Mouse (Mus musculus): ENCODE data around the gene Tyw5.

Tyw5 gene

DNA sequence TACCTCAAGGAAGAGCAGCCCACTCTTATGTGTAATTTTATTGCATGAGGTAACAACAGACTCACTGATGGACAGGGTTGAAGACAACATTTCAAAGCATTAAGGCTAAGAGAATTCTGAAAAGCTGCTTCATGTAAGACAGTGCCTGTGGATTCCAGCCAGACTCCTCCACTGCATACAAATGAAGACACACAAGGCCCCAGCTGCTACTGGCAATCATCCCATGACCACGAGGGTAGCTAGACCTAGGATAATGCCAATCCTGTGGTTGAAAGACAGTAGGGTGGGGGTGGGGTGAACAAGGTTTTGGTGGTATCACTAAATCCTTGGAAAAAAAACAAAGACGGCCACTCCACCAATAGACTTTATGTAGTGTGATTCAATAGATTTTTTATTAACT is 19.0 kb downstream of the Tyw5 start:
- no peak for DNase-seq (ENCODE audit: low spot score)

DNA sequence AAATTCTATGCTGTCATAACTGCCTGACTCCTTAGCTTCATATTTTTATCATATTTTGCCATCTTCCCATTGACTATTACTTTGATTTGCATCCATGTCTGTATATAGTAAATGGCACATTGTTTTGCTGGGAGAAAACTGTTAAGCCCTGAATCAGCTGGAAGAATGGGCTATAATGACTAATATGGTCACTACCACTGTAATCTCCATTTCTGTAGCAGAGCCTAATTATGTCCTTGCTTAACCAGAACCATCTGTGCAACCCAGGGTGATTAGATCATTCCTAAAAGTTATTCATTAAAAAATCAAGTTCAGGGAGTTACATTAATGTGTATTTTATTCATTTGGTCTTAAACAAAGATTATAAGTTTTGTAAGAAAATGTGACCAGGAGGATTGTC is 20.4 kb downstream of the Tyw5 start:
- no peak for DNase-seq (ENCODE audit: low spot score)

DNA sequence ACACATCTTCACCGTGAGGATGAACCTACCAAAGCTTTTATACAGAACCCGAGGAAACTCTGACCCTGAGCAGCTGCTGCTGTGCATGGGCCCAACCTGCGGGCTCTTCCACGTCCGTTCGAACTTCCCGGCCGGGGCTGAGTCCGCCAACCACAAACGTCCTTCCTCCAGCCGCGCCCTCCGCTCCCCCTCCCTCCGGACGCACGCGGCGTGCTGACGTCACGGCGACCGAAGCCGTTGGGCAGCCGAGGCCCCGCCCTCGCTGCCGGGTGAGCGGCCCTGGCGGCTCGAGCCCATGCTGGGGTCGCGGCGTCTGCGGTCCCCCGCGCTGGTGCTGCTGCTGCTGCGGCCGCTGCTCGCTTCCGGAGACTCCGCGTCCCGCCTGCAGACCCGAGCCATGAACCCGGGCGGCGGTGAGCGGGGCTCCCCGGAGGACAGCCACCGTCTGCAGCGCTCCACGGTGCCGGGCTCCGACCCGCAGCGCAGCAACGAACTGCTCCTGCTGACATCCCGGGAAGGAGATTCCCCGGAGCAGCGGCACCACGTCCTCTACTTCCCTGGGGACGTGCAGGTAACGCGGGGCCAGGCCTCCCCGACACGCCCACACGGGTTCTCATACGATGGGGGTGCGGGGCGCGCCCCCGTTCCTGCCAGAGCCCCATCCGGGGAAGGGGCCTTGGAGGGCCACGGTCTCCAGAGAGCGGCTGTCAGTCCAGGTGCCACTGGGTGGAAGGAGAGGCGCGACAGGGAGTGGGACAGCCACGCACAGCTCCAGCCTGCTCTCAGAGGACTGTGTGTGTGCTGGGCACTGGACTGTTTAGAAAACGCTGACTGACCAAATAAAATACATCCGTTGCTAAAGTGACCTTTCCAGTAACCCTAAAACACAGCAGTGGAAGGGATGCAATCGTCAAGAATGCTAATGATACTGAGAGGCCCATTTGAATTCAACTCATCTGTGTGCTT is 29.2 kb downstream of the Tyw5 start, which contains the start of gene 1700066M21Rik:
Gene 1700066M21Rik (plus strand): TSS at position 245 of the 966 bp plus-strand sequence.
- DNase-seq (ENCODE audit: low spot score) = peak; percentile 88

DNA sequence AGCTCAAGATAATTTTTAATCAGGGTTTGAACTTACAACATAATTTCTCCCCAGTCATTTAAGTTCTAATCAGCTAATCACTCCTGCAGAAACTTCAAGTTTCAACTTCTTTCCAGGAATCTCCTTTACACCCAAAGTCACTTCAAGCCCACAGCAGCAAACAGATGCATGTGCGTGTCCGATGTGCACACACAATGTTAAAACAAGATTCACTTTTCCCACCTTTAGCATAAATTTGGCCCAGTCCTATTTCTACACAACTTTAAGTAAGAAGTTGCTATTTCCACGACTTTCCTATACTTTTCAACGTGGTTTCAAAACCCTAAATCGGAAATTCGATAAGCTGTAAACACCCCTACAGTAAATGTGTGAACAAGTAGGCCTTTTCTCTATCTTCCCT is 30.1 kb downstream of the Tyw5 start:
- no peak for DNase-seq (ENCODE audit: low spot score)

DNA sequence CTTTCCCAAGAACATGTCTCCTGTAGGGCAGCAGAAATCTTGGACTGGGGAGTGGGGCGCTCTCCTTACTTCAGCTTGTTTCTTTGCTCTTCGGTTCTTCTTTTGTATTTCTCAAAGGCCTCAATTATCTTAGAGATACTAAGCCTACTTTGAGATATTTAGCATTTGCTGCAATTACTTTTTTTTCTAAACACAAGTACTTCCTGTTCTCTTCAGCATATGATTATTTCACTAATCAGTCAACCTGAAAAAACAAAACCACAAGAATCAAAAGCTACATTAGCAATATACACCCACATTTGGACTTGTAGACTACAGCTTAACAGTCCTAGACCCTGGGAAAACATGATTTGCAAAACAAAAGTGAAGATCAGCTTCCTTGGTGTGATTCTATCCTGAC is 31.6 kb downstream of the Tyw5 start:
- no peak for DNase-seq (ENCODE audit: low spot score)

DNA sequence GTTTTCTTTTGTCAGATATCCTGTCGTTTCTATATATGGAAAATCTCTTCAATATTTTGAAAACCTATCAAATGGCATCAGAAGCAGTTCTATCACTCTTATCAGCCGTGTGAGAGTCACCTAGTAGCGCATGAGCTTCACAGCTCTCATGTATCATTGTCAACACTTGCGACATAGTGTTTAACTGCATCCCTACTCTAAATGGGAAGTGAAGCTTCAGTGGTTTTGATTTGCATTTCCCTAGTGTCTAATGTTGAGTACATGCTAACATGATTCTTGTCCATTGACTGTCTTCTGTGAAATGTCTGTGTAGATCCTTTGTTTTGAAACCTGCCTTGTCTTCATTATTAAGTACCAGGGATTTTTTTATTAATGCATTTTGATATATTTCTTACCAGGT is 36.5 kb downstream of the Tyw5 start:
- DNase-seq (ENCODE audit: low spot score) = no peak

DNA sequence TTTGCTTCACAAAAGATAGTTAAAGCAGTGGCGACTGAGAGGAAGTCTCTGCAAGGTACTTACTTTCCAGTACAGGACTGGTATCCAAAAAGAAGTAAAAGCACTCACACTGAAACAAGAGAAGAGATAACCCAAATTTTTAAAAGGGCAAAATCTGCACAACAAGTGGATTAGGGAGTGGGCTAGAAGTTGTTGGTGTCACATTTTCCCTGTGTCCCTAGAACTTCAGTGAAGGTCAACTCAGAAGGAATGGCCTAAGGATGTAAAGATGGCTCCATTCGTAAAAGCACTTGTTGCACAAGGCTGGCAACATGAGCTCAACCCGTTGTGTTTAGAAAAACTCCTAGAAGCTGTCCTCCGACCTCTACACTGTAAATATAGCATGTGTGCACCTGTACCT is 37.8 kb downstream of the Tyw5 start:
- DNase-seq (ENCODE audit: low spot score) = no peak

DNA sequence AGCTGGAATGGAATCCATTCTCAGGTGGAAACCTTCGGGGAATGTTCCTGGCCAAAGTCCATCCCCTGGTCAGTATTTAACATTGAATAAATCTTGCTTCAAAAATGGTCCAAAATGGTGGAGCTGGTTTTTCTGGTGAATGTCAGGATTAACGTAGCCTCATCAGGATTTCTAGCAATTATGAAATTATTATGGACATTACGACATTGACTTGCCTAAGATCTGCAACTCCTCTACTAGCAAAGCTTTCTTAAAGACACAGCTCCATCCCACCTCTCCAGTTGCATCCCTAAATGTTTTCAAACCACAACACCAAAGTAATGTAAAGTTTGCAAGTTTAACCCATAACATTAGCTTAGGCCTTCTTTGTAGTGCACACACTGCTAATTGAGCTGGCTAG is 39.5 kb downstream of the Tyw5 start:
- no peak for DNase-seq (ENCODE audit: low spot score)

DNA sequence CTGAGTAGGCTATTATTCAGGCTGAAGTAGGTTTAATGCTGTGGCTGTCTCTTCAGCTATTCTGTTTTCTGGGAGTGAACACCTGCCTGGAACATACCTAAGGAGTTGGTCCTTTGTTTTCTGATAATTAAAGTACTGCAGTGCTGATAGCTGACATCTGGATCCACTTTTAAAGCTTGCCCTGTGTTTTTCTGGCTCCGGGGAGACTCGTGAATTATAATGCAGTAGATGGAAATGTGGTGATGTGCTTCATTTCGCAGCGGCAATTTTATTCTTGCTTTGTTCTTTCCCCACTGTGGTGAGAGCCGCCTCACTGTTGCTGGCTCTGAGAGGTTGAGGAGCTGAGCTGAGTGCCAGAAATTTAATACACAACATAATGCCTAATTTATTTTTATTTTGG is 48.4 kb downstream of the Tyw5 start:
- DNase-seq (ENCODE audit: low spot score) = no peak

DNA sequence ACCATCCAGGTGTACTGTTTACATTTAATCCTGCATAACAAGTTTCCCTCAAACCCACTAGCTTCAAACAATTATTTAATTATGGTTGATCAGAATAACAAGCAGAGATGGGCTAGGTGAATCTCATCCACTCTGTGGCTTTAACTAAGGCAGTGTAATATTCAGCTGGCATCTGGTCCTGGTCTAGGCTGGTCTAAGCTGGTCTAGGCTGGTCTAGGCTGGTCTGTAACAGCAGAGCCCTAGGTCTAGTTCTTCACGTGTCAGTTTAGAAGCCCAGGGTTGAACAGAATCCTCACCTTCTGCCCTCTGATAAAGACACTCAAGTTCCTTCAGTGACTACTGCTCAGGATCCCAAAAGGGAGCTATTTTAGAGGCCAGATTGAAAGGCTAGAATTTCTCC is 55.0 kb downstream of the Tyw5 start:
- no peak for DNase-seq (ENCODE audit: low spot score)

DNA sequence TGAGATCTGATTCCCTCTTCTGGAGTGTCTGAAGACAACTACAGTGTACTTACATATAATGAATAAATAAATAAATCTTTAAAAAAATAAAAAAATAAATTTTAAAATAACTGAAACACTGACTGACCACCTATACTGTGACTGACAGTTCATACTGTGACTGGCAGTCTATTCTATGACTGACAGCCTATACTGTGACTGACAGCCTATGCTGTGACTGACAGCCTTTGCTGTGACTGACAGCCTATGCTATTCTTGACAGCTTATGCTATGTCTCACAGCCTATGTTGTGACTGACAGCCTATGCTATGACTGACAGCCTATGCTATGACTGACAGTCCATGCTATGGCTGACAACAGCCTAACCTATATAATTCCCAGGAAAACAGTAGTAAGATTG is 59.4 kb downstream of the Tyw5 start:
- DNase-seq (ENCODE audit: low spot score) = no peak

DNA sequence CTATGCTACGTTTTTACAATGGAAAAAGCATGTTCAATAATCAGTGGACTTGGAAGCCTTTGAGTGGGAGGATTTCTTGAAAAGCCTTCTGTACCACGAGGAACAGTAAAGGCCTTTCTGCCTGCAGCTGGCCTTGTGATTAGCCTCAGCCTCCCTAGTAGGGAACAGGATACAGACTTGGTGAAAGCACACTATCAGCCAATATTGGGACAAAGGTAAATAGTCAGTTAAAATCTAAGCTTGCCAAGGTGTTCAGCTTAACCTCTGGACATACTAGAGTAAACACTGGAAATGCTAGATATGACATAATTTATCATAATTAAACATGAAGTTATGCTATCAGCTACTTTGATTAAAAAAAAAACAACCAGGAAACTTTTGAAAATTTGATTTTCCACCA is 65.7 kb downstream of the Tyw5 start:
- DNase-seq (ENCODE audit: low spot score) = no peak

DNA sequence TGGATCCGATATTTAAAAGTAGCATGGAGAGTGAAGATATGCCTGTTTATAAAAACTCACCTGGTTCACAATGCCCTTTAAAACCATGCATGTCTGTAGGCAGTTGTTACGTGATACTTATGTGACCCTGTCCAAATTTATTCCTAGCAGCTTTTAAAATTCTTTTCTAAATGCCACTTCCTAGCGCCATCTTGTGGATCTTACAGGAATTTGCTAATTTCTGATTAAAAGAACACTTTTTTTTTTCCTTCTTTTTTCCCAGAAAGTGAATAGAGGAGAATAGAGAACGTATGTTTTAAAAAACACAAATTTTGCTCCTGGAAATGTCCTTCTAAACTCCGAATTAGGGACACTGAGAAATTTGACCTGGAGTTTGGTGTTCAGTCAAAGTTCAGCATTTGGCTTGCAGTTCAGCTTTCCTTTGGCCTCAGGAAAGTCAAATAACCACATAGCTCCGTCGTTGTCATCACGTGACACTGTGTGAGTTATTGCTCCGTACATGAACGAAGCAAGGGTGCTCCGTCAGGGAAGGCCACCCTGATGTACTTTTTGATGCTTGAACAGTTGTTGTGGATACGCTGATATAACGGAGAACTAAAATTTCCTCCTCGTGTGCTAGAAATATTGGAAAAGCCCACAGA is 67.6 kb downstream of the Tyw5 start:
- DNase-seq (ENCODE audit: low spot score) = peak; percentile 43
